Mouse (Mus musculus) inflammation-experienced regulatory T-cells, adult 6 months (primary cell): Measurements from ENCODE around the gene Cntn4. TPM values are rescaled to one million over a fixed set of nuclear protein-coding genes. Genes with fewer than 3 reads are reported as not detected.

Source experiments
- ATAC-seq: one replicate; pipeline ENCODE4 v1.8.0; 2017
- polyA plus RNA-seq, 3 experiments: library from polyadenylated mRNA; unstranded; fragments of 100-300 nt; shearing (Covaris generic); gene quantifications; one replicate each; pipeline ENCODE4 v1.2.1; 2017

The Cntn4 gene
- polyA plus RNA-seq, 3 experiments from 2014 or later = not detected

DNA sequence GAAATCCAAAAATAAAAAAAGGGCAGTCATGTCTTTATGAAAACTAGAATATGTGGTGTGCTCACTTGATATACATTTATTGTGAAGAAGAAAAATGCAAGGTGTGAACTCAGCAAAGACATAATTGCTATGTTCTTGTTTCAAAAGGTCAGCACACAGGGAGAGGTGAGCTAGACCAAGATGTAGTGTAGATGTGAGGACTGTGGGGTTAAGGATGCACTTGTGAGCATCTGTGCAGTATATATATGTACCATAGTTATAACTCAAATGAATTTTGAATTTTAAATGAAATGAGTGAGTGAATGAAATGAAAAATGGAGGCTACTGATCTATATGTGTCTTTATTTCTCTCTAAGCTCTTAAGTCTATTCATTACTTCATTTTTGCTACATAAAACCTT, 401.2 kb downstream of the Cntn4 start:
- no peak for ATAC-seq

DNA sequence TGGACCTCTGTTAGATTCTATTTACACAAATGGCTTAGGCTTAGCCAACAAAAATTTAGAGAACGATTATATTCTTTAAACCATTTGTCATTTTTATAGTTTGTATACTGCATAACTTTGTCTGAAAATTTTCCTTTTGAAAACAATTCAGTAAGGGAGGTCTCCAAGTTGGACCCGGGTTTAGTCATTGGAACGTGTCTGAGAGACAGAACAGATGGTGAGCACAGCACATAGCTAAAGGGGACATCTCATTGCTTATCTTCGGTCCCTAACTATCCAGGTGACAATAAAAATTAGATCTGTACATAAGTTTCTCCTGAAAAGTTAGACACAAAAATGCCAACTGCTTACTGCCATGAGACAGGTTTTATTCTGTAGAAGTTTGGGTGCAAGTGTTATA, 420.4 kb downstream of the Cntn4 start:
- ATAC-seq = no peak

DNA sequence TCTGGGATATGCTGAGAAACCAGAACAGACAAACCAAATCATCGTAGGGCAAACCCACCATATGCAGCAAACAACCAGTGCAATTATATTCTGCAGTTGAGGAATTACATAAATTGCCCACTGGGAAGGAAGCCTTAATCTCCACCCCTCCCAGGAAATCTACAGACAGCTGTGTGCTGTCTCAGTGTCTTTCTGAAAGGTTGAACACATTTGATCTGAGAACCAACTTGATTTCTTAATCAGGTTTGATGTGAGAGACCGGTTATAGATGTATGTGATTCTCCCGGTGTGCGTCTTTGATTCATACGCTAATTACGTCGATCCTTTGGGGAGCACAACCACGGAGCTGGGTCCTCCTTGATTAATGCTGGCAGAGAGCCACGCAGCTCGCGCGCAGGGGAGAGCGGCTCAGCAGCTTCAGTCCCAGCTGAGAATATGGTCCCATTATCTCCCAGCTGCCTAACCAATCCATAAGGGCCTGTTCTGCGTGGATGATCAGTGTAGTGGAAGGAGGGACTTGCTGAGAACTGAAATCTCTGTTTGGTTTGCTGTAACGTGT, 441.1 kb downstream of the Cntn4 start:
- no peak for ATAC-seq

DNA sequence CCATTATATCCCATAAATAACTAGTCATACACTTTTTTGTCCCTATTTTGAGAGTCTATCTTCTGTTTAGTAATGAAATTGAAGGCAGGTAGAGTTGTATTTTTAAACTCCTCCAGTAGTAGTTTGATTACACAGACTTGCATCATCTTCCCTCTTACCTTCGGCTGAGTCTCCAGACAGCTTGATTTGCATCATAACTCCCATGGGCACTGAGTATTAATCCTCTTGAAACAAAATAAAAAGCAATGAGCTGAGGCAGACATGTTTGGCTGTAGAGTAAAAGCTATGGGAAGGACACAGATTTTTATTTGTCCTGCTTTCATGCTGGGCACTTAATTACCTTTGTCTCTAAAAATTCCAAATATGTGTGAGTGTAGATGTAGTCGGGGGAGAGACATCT, 476.1 kb downstream of the Cntn4 start:
- ATAC-seq = no peak

DNA sequence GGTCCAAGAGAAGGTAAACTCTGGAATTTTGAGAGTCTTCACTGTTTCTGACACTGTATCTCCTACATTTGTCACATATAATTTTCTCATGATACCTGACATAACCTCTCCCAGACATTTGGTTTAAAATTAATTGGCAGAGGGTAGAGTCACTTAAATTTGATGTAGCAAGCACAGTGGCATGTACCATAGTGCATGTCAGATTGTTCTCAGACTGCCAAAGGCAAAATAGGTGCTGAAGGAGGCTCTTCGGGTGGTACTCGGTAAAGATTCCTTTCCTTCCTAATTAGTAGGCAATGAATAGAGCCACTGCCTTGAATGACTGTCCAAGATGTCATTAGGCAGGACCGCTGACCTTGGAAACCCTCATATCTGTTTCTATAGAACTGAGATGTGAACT, 477.9 kb downstream of the Cntn4 start:
- ATAC-seq = no peak

DNA sequence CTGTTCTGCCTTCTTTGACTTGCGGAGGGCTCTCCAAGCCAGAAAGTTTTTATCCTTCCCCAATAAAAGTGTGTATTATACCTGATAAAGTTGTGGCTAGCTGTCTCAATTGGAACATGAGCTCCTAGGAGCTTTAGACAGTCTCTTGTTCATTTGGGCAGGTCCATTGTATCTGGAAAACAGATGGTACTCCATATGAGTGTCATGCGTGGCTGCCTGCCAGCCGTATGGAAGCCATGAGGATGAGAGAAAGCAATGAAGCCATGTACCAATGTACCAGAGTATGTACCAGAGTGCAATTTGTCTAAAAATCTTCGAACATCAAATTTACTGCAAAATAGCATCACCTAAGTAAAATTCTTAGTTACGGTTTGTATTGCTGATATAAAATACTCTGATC, 500.1 kb downstream of the Cntn4 start:
- no peak for ATAC-seq

DNA sequence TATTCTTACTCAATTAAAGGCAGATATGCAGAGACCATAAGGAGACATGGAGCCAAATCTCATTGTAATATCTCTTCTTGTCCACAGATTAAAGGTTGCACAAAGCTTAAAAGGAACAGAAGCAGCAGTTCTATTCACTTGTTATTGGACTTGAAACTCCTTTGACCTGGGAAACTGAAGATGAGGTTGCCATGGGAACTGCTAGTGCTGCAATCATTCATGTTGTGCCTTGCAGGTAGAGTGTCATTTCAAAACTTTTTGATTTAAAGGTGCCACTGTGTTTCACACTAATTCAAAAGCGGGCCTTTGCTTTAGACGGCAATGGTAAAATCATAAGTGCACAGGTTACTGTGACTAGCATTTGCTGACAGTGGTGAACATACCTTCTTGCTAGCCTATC, 504.1 kb downstream of the Cntn4 start:
- no peak for ATAC-seq

DNA sequence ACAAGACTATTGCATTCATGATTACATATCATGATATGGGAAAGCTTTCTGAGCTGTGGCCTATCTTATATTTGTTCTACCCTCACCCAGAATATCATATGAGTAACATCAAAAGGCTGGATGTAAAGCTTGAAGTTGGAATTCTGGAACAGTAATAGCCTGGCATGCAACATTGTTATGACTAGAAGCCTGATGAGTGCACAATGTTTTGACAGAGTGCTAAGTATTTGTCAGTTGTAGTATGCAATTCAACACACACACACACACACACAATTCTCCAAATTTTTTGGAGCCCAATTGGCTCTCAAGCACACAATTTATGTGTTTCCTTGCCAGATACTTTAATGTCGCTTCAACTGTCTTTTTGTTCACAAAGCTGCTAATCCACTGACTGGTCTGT, 523.5 kb downstream of the Cntn4 start:
- no peak for ATAC-seq

DNA sequence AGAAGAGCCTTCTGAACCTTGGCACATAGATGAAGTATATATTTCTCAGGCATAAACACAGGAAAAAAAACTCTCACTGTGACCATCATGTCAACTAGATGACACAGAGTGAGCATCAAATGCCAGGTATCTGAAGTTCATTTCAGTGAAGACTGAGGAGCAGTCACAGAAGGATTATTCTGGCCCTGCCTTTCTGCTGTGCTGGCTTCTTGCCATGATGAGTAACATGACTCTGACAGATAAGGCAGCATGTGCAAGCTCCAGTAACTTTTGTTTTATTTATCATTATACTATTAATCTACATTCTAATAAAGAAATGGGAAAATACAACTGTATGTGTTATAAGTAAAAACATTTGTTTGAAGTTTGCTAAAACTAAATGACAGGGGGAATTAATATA, 529.9 kb downstream of the Cntn4 start:
- ATAC-seq = no peak

DNA sequence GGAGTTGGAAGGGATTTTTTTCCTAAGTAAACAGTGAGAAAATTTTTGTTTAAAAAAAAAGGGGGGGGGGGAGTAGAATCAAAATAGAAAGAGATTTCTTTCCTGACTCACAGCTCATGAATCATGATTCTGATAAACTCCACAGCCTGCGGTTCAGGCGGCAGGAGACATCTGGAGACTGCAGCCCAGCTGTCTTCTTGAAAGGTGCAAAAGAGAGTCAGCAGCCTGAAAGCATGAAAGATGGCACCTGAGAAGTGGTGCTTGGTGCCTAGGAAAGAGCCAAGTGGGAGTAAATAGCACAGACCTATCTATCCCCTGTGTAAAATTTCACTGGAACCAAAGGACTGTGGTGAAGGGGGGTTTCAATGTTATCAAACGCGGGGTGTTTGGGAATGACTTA, 535.6 kb downstream of the Cntn4 start:
- ATAC-seq = no peak

DNA sequence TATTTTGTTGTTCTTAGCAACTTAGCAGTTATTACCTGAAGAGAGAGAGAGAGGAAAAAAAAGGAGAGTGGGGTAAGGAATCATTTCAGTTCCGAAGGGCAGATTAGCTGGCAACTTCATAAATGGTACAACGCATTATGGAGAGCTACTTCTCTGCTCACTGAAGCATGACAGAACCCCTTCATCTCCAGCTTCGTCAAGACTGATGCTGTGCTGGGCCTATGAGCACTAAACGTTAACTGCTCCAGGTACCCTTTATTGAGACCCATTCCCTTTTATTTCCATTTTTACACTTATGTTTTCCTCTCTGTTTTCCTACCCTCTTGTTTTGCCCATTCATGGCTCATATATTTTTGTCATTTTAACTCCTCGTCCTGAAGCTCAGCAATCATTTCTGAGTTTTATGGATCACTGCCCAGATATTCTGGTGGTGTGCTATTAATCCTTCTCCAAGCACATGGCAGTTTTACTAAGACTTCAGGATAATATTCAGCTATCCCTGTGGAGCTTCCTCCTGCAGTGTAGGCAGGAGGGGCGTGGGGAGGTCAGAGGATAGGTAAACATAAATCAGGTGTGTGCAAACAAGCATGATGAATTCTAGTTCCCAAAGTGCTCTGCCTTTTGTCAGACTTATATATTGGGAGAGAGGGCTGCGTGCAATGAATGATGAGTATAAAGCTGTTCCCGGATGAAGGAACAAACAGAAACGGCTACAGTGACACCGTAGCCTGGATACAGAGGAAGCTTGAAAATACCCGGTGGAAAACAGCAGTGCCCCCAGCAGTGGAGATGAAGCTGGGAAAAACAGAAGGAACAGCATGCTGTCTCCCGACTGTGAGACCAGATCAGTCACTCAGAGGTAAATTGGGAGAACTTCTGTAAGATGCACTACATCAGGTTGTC, 559.8 kb downstream of the Cntn4 start:
- no peak for ATAC-seq

DNA sequence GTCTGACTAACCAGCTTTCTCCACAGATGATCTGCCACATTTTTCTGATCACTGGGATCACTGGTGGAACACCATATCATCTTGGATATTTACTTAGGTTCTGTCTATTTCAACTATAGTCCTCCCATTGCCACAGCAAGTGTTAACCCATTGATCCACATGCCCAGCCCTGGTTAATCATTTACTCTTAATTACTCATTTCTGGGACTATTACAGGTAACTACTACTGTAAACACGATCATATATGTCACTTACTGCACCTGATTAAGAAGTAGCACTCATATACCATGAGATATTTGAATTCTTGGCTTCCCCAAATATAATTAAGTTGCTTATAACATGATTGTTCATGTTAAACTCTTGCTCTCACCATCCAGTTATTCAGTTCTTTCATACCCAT, 564.1 kb downstream of the Cntn4 start:
- ATAC-seq = no peak

DNA sequence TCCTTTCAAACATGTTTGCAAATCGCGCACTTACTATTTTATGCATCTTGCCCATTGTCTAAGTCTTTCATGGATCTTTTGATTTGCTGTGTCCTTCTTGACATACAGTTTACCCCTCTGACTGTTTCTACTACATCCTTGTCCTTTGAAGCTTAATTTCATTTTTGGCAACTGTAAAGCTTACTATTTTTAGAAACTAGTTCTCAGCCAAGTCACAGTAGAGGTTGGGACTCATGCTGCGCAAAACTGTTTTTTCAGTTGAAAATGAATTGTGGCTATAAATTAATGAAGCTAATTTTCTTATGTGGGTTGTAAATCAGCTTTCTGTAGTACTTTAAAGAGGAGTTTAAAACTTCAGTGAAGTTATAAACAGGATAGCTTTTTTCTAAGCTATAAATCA, 585.9 kb downstream of the Cntn4 start:
- no peak for ATAC-seq

DNA sequence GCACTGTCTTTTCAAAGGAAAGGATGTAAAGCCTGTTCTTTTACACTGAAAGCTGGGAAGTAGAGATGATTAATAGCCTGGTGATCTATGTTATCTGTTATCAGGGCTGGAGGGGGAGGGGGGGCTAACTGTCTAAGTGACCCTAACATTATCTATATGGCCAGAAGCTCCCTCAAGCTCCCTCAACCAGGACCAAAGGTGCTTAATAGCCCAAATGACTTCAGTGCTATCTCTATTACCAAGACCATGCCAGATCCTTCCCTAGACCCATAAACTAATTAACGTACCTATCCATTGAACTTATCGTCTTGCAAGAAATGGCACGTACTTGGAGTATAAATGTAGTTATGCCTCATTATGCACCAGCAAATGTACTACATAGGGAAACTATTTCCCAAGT, 588.0 kb downstream of the Cntn4 start:
- ATAC-seq = no peak

DNA sequence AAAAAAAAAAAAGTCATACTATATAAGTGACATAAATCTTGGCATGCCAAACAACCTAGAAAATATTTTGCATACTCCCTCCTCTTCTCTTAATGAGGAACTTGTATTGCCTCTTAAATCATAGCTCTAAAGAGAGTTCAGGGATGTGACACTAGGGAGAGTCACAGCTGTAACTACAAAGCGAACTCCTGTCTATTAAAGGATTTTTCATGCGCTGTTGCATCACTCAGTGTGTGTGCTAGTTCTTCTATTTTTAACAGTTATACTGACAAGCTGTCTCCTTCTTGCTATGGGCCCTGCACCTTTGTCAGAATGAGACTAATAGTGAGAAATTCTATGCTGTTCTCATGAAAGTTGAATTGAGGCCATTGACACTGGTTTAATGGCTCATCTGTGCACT, 588.8 kb downstream of the Cntn4 start:
- no peak for ATAC-seq

DNA sequence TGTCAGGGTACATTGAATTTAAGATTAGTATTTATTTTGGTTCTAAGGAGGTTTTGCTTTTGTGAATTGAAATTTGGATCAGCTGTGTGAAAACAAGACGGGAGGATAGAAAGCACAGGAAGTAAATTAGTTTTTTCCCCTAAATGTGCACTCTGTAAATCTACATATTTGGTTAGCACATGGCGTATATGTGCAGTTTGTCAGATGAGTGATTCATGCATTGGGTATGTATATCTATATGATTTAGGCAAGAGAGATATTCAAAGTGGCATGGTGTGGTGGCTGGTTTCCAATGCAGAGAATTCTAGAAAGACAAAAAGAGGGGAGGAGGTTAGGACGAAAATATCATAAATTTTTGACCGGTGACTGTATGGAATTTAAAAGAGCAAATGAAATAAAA, 591.3 kb downstream of the Cntn4 start:
- ATAC-seq = no peak

DNA sequence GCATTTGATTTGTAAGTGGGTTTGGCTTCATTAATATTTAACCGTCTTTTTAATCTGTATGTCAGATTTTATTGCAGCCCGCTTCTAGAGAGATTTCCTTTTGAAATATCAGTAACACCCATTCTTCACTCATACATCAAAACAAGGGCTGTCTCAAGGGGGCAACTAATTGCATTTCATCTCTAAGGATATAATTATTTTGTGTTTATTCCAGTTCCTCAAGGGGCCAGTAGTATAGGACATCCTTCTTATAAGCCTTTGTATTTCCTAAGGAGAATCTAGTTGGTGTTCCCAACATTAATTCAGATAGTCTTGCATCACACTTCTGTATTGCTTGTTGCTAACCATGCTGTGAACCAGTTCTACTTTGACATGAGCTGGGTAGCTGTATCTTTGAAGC, 599.7 kb downstream of the Cntn4 start:
- ATAC-seq = no peak

DNA sequence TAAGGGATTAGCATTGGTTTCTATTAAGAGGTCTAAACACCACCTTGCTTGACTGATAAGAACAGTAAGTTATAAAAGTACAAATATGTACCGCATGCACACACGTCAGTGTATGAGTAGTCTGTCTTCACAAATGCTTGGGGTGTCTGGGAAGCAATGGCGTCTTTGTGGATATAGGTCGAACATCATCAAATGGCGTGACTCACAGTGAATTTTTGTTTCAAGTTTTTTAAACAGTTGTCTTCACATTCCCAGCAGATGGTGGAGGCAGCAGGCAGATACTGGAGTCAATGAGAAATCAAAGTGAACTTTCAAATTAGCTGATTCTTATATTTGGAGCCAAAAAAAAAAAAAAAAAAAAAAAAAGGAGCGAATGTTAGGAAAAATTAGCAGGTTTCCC, 604.2 kb downstream of the Cntn4 start:
- ATAC-seq = no peak

DNA sequence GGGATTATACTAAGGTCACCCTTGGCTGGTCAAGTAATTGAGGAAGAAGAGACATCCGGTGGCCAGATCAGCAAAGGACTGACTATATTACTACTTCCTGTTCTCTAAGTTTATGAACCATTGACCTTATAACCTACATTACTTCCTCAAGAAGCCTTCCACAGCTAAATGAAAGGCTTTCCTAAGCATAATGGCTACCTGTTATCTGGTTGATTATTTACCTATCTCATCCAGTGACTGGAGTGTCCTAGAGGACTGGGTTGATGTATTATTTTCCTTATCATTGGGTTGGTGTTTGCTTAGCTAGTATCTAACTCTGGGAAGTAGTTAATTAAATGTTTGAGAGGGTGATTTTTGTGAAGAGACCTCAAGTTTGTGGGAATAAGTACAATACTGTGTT, 606.4 kb downstream of the Cntn4 start:
- ATAC-seq = no peak

DNA sequence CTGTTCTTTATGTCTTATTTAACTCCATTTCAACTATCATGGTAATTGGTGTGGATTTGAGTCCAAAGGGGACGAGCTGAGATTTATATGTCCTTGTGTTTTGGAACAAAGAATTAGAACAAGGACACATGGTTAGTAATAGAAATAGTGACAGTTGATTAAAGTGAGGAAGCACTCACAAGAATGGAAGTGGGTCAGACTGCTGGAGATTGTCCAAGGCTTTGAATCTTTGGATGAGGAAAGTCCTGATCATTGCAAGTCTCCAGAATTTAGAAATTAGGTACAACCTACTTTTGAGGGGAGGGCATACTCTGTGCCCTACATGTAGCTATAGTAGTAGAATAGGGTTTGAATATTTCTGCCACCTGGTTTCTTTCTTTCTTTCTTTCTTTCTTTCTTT, 622.0 kb downstream of the Cntn4 start:
- no peak for ATAC-seq

DNA sequence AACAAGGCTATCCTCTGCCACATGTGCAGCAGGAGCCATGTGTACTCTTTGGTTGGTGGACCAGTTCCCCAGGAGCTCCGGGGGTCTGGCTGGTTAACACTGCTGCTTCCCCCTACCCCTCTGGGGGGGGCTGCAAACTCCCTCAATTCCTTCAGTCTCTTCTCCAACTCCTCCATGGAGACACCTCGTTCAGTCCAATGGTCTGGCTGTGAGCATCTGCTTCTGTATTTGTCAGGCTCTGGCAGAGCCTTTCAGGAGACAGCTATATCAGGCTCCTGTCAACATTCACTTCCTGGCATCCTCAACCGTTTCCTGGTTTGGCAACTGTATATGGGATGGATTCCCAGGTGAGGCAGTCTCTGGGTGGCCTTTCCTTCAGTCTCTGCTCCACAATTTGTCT, 622.7 kb downstream of the Cntn4 start:
- no peak for ATAC-seq

DNA sequence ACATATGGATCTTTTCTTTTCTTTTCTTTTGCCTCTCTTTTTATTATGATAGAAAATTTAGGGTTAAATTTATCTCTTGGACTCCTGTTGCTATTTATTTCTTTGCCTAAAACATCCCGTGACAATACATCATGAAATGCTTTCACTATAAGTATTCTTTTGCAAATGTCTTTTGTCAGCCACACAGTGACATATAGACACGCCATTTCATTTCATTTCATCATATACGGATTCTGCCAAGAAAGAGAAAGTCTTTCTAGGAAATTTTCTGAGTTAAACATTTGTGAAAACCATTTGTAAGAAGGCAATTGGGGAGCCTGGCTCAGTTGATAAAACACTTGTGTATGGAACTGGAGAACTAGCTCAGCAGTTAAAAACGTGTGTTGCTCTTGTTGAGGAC, 625.0 kb downstream of the Cntn4 start:
- ATAC-seq = no peak

DNA sequence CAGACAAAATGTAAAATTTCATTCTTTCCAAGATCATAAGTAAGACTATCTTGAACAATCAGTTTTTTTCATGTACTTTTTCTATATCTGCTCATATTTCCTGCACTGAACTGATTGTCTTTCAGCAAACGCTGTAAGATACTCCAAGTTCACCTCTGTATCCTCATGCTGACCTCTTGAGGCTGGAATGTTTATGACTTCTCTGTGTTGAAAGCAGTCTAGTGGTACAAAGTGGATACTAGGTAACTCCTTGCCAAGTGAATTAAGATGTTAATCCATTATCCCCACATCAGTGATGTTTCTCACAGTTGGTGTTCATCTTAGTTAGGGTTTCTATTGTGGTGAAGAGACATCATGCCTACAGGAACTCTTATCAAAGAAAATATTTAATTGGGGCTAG, 651.5 kb downstream of the Cntn4 start:
- no peak for ATAC-seq

DNA sequence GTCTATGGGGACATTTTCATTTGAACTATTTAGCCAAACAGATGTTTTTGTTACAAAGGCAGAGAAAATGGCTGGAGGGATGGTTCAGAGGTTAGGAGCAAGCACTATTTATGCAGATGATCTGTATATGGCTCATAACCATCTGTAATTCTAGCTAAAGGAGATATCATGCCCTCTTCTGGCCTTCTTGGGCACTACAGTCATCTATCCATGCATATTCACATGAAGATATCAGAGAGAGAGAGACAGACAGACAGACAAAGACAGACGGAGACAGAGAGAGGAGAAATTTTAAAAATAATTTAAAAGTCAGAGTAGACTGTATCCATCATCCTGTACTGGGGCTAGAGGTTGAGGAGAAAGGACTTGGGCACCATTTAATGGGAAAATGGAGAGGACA, 652.2 kb downstream of the Cntn4 start:
- ATAC-seq = no peak

DNA sequence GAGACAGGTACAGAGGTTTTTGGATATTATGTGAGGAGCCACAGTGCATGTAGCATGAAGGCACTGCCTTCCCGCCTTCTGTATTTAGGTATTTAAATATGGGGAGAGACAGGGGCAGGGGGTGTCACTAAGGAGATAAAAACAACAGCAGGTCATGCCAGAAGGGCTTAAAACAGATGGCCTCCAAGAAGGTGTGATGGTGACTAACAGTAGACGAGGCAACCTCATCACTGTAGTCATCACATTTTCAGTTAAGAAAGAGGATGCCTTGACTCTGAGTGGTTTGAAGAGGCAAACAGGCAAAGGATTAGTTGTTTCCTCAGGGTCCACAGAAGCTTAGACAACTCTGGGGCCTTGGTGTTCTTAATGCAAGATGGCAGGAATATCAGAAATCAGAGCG, 655.0 kb downstream of the Cntn4 start:
- no peak for ATAC-seq
